Mouse (Mus musculus): ENCODE results near the gene Col6a5. TPM values are rescaled to one million over a fixed set of nuclear protein-coding genes. Genes with fewer than 3 reads are reported as not detected.

Col6a5 gene
- polyA plus RNA-seq, 1 experiment = 0.52 TPM

- 81% methylated on average over 4 of the region's 4 CpGs for WGBS
Observed at GRCm38 (mm10) chr9:105838396-105839146, 121.9 kb downstream of the Col6a5 start.

DNA sequence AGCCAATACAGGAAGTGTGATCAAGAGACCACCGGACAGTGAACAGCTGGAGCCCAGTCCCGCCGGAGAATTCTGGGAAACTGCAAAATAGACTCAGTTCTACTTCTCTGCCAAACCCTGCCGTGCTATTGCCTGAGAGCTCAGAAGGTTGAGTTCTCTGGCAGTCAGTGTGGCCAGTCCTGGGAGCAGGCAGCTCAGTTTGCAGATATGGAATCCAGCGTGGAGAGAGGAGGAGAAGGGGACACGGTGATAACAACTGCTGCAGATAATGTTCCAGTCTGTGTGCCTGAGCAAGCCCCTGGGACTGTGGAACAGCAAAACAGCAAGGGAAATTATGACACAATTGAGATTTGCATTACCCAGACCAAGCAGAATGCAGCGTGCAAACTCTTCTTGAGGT is 124.9 kb downstream of the Col6a5 start:
- WGBS = 67% methylated on average over 7 of the region's 7 CpGs
- no peak for DNase-seq (ENCODE audit: low read depth, low spot score)

More at GRCm38 (mm10) chr9:105838396-105839146, 121.9 kb downstream of the Col6a5 start:
- DNase-seq (ENCODE audit: low read depth, low spot score) = no peak

GRCm38 (mm10) chr9:105834799-105835198 is 125.6 kb downstream of the Col6a5 start:
- WGBS = 33% methylated on average over 4 of the region's 4 CpGs
- DNase-seq (ENCODE audit: low read depth, low spot score) = no peak

DNA sequence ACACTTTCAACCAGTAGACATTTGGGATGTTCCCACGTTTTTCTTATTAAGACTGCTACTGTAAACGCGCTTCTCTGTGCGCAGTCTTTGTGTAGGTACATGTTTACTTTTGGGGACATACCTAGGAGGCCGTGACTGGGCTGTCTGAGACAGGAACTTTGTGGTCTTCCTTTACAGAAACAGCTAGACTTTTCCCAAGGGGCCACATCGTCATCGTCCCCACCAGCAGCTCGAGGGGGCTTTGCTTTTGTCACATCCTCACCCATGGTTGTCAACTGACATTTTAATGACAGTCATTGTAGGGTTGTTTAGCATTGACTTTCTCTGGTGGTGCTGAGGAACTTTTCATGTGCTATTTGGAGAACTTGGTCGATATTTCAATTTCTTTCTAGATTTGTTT is 129.2 kb downstream of the Col6a5 start:
- no peak for DNase-seq (ENCODE audit: low read depth, low spot score)

DNA sequence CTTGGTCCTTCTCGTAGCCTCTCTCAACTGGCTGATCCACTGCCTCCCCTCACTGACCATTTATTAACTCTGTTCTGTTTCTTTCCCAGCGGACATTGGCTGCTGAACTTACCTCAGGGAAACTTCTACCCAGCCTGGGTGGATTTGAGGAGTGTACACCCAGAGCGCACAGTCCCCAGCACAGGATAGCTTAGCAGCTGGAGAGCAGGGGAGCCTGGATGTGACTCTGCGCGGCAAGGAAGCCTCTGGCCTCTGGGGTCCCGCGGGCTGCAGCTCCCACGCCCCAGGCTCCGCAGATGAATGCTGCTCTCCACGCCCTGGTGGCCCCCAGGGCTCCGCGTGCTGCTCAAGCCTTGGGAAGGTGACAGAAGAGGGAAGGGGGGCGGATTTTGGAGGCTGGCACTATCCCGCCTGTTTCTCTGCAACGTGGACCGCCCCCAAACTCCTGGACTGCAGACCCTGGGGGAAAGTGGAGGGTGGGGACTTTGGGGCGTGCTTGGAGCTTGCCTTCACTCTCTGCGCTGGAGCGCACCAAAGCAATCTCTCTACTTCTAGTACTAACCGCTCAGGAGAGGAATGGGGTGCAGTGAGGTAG is 132.6 kb downstream of the Col6a5 start, which contains the start of gene Col6a6:
Col6a6 (minus strand) TSS at position 370 of the 595 bp plus-strand sequence.
- WGBS = 12% methylated on average over 20 of the region's 20 CpGs
- no peak for DNase-seq (ENCODE audit: low read depth, low spot score)

More for the DNA sequence above, 129.2 kb downstream of the Col6a5 start:
- 73% methylated on average over 9 of the region's 9 CpGs for WGBS

GRCm38 (mm10) chr9:105827076-105827647 is 133.3 kb downstream of the Col6a5 start:
- no peak for DNase-seq (ENCODE audit: low read depth, low spot score)
- WGBS = 49% methylated on average over 8 of the region's 8 CpGs

- 78% methylated on average over 6 of the region's 6 CpGs for WGBS
- DNase-seq (ENCODE audit: low read depth, low spot score) = no peak
Observed at GRCm38 (mm10) chr9:105820711-105821110, 139.7 kb downstream of the Col6a5 start.

GRCm38 (mm10) chr9:105819155-105819709 is 141.2 kb downstream of the Col6a5 start:
- no peak for DNase-seq (ENCODE audit: low read depth, low spot score)
- 63% methylated on average over 29 of the region's 29 CpGs for WGBS

GRCm38 (mm10) chr9:105814436-105814835 is 146.0 kb downstream of the Col6a5 start:
- no peak for DNase-seq (ENCODE audit: low read depth, low spot score)
- WGBS = 80% methylated on average over 5 of the region's 5 CpGs

- DNase-seq (ENCODE audit: low read depth, low spot score) = no peak
- 73% methylated on average over 7 of the region's 7 CpGs for WGBS
Observed at GRCm38 (mm10) chr9:105811458-105811857, 149.0 kb downstream of the Col6a5 start.

GRCm38 (mm10) chr9:105808920-105809505 is 151.4 kb downstream of the Col6a5 start:
- WGBS = 62% methylated on average over 17 of the region's 17 CpGs
- DNase-seq (ENCODE audit: low read depth, low spot score) = no peak

Other genes with a start within 250 kb of the Col6a5 start
- gene Col6a6, start 132.5 kb downstream of the Col6a5 start, polyA plus RNA-seq (2012; rRNA removed) = 0.01 and 0.03 TPM in 2 replicates
- 19.4 and 21.8 TPM in 2 replicates for gene Col6a4, start 136.1 kb upstream of the Col6a5 start, polyA plus RNA-seq (2012; rRNA removed)
- 6.7 and 15.6 TPM in 2 replicates for gene Glyctk, start 197.5 kb upstream of the Col6a5 start, polyA plus RNA-seq (2012; rRNA removed)
- 48.0 and 56.3 TPM in 2 replicates for gene Wdr82, start 210.3 kb upstream of the Col6a5 start, polyA plus RNA-seq (2012; rRNA removed)
- 14.6 and 15.7 TPM in 2 replicates for gene Ppm1m, start 239.1 kb upstream of the Col6a5 start, polyA plus RNA-seq (2012; rRNA removed)
- 33.5 and 33.6 TPM in 2 replicates for gene Twf2, start 242.5 kb upstream of the Col6a5 start, polyA plus RNA-seq (2012; rRNA removed)

All from large intestine, adult 2 months (tissue).